Mouse (Mus musculus): ENCODE results near the gene Abca3.
"Not testable (repeated sequence)": the region's sequence is repeated elsewhere in the genome, so short reads cannot be mapped to it uniquely, and the experiment has no call there.

The Abca3 gene

GRCm38 (mm10) chr17:24383789-24384188, 32.0 kb downstream of the Abca3 start:
- DNase-seq (ENCODE audit: extremely low spot score, low spot score), result no peak

- no peak for DNase-seq (ENCODE audit: extremely low spot score, low spot score)
Observed at GRCm38 (mm10) chr17:24388711-24389110, 37.0 kb downstream of the Abca3 start.

DNA sequence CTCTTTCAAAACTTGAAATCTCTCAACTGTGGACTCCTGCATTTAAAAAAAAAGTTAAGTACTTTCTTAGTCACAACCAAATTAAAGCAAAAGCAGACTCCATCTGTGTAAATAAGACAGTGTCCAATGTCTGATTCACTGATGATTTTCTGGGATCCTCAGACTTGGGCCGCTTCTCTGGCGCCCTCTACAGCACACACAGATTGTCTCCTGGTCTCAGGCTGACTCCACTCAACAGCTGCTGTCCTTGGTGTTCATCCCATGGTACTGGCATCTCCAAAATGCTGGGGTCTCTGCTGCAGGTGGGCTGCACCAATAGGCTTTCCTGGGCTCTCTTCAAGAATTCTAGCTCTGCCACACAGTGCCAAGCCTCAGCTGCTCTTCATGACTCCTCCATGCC, 38.1 kb downstream of the Abca3 start:
- DNase-seq (ENCODE audit: extremely low spot score, low spot score), result peak; percentile 32

DNA sequence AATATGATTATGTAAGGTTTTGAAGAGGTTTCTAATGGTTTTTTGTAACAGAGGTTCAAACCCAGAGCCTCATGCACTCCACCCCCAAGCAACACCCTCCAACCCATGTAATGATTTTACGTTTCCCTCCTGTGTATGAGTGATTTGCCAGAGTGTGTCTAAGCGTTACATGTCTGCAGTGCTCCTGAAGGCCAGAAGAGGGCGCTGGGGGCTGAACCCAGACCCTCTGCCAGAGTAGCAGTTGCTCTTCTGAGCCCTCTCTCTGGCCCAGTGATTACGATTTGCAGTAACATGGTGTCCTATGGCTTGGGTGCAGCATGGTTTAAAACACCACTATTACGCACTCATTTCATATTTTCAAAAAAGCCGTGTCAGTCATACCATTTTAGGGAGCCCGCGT, 39.4 kb downstream of the Abca3 start:
- no peak for DNase-seq (ENCODE audit: extremely low spot score, low spot score)

DNA sequence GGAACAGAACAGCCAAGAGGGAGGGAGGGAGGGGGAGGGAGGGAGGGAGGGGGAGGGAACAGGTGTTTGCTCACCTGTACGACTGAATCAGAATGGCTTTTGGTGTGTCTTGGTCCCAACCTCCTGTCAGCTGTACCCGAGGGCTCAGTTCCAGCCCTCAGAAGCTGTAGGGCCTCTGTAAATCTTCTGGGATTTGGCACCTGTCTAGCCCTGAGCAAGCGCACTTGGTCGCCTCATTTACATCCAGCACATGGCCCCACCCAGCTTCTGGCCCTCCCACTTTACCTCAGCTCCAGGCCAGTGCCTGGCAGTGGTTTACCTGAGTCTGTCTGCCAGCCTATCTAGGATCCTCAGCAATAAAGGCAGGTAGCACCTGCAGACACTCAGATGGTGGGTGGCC, 41.8 kb downstream of the Abca3 start:
- no peak for DNase-seq (ENCODE audit: extremely low spot score, low spot score)

DNA sequence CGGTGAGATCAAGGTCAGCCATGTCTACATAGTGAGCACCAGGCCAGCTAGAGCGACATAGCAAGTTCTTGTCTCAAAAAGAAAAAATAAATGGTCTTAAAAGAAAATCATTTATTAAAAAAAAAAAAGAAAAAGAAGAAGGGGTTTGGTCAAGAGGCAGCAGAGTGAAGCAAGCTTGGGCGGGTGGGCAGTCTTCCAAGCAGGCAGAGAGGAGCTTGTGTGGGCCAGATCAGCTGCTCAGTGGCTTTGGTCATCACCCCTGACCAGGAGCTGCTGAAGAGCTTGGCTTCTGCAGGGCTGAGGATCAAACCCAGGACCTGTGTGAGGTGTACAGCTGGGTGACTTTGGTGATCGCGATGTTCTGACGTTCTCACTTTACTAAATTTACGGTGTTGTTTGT, 42.7 kb downstream of the Abca3 start:
- DNase-seq (ENCODE audit: extremely low spot score, low spot score), result no peak

- no peak for DNase-seq (ENCODE audit: extremely low spot score, low spot score)
Observed at GRCm38 (mm10) chr17:24402371-24402770, 50.6 kb downstream of the Abca3 start.

DNA sequence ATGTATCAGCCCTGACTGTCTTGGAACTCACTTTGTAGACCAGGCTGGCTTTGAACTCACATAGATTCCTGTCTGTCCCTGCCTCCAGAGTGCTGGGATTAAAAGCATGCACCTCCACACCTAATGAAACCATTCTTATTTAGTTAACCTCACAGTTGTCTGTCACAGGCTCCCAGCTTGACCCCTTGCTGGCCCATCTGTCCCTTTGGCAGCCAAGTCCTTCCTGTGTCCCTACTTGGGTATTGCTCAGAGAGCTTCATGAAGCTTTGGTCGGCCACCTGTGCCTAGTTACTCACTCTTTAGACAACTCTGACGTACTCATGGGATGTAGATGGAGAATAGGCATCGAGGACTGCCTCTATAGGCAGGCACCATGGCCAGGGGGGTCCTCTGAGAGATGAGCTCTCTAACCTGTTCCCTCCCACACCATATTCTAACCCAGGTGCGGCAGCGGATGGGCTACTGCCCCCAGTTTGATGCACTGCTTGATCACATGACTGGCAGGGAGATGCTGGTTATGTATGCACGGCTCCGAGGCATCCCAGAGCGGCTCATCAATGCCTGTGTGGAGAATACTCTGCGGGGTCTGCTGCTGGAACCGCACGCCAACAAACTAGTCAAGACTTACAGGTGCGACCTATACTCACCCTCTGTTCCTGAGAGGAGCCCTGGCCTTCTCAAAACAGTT, 55.5 kb downstream of the Abca3 start:
- DNase-seq (ENCODE audit: extremely low spot score, low spot score), result no peak

GRCm38 (mm10) chr17:24413557-24414211, 61.9 kb downstream of the Abca3 start:
- no peak for DNase-seq (ENCODE audit: extremely low spot score, low spot score)

DNA sequence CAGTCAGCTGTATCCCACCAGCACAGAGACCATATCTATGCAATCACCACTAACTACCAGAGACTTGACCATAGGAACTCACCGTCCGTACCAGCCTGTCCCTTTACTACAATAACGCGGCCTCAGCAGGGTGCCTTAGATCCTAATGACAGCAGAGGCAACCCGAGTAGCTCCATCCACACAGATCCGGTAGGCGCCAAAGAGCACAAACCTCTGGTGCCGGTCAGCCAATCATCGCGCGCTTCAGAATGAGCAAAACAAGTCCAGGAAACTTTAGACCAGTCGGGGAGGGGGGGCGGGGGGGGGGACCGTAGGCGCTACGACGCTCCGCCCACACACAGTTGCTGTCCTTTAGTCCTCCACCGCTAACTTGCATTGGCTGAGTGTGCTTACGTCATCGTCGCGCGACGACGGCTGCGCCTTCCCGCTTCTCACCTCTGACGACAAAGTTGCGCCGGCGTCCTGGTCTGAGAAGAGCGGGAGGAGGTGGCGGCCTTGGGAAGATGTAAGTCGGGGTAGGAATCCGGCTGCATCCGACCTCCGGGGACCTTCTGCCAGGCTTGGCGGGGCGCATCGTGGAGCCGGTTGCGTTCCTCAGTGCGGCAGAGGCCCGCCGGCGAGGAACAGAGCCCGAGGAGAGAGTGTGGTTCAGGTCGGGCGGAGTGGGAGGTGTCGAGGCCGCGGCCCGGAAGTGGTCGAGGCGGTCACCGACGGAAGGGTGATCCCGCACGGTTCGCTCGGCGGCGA, 62.7 kb downstream of the Abca3 start, which contains the start of gene Rnps1:
Gene Rnps1 (plus strand): TSS at position 336 of the 747 bp plus-strand sequence.
- peak; percentile 100 for DNase-seq (ENCODE audit: extremely low spot score, low spot score)

DNA sequence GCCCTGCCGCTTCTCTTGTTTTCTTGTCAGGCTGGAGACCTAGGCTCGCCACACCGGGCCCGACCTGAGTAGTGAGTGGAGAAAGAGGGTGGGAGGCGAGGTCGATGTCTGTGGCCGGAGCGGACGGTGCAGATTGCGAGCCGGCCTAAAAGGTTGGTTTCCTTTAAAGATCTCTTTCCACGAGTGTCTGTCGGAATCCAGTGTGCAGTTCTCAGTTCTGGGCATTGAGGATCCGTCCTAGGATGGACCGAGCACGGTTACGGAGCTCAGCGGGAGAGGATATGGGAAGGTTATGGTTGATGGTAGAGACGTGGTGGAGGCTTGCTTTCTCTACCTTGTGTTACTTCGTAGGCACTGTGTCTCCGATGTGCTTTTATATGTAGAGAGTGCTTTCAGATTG, 63.3 kb downstream of the Abca3 start:
- DNase-seq (ENCODE audit: extremely low spot score, low spot score), result peak; percentile 23

DNA sequence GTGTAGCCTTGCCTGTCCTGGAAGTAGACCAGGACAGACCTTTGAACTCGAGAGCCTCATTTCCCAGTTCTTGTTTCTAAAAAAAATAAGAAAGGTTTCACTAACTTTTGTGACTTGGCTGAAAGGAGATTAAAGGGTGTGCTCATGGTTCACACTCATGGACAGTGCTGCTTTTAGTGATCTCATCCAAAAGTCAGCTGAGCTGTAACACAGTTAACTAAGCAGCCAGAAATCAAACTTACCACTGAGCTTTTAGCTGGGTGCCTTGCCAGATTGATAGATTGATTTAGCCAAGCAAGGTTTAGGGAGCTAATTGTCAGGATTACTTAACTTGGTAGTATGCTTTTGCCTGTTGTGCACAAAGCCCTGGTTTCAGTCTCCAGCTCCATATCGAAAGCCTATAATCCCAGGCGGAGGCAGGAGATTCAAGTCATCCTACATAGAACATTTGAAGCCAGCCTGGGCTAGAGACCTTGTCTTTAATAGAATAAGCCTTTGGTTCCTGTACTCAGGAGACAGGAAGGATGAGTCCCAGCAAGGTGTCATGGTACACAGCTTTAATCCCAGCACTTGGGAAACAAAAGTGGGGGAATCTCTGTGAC, 64.4 kb downstream of the Abca3 start:
- no peak for DNase-seq (ENCODE audit: extremely low spot score, low spot score)

GRCm38 (mm10) chr17:24423114-24423513, 71.4 kb downstream of the Abca3 start:
- no peak for DNase-seq (ENCODE audit: extremely low spot score, low spot score)

DNA sequence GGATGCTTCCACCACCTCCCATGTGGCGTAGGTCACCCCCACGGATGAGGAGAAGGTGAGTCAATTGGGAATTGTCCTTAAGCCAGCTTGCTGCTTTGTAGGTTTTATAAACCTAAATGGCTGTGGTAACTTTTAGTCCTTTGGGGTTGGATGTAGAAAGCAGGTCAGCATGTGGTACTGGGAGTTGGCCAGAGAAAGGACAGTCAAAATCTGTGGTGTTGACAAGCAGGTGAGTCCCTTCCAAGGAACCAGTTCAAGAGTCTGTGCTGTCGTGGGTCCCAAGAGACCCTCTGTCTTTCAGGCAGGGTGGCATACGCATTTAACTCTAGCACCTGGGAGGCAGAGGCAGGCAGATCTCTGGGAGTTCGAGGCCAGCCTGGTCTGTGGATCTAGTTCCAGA, 72.7 kb downstream of the Abca3 start:
- no peak for DNase-seq (ENCODE audit: extremely low spot score, low spot score)

DNA sequence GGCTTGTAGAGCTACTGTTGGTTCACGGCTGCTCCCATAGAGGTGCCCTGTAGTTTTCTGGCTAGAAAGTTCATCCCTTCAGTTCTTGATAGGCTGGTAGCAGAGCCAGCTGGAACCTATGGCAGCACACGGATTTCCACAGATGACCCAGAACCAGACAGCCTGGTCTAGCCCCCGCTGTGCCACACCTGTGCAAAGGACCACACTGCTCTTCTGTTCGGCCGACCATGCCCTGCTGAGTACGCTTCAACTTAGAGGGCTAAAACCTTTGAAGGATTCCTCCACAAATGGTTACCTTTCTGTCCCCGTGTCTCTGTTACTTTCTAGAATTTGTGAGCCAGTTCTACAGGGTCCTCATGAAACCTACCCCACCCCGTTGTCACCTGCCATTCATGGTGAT, 73.6 kb downstream of the Abca3 start:
- DNase-seq (ENCODE audit: extremely low spot score, low spot score), result not testable (repeated sequence)

DNA sequence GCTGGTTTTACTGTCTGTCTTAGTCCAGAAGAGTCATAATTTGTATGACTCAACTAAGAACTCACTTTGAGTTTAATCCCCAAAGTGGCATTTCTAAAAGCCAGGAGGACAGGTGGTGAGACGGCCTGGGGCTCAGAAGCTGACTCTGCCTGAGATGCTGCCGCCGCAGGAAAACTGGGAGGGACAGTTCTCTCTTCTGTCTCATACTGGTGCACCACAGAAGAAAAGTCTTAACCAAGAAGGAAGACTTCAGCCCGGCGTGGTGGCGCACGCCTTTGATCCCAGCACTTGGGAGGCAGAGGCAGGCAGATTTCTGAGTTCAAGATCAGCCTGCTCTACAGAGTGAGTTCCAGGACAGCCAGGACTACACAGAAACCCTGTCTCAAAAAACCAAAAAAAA, 74.2 kb downstream of the Abca3 start:
- no peak for DNase-seq (ENCODE audit: extremely low spot score, low spot score)

DNA sequence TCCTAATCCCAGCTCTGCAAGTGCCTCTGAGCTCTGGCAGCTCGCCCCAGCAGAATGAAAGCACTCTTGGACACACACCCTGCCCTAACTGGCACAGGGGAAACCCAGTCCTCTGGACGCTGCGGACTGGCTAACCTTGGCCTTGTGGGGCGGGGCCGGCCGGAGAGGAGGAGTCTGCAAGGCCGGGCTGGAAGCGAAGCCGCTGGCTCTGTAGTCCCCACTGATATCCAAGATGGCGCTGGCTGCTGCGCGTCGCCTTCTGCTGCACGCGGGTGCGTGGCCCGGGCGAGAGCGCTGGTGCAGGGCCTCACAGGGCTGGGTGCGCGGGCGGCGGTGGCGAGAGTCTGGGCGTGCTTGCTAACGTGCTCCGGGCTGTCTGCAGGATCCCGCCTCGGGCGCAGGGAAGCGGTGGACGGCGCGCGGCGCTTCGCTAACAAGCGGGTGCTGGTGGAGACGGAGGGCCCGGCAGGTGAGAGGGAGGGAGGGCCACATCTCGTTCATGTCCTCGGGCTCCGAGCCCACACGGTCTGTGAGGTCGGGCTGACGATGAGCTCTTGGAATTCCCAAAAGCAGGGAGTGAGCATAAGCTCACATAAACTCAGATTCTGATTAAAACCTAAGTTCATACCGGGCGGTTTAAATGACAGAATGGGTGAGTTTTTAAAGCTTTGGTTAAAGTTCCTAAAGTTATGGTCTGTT, 74.9 kb downstream of the Abca3 start, which contains the start of gene Eci1:
Gene Eci1 (plus strand): TSS at position 171 of the 699 bp plus-strand sequence.
- DNase-seq (ENCODE audit: extremely low spot score, low spot score), result peak; percentile 95

- DNase-seq (ENCODE audit: extremely low spot score, low spot score), result peak; percentile 22
Observed at GRCm38 (mm10) chr17:24427170-24427557, 75.4 kb downstream of the Abca3 start.

DNA sequence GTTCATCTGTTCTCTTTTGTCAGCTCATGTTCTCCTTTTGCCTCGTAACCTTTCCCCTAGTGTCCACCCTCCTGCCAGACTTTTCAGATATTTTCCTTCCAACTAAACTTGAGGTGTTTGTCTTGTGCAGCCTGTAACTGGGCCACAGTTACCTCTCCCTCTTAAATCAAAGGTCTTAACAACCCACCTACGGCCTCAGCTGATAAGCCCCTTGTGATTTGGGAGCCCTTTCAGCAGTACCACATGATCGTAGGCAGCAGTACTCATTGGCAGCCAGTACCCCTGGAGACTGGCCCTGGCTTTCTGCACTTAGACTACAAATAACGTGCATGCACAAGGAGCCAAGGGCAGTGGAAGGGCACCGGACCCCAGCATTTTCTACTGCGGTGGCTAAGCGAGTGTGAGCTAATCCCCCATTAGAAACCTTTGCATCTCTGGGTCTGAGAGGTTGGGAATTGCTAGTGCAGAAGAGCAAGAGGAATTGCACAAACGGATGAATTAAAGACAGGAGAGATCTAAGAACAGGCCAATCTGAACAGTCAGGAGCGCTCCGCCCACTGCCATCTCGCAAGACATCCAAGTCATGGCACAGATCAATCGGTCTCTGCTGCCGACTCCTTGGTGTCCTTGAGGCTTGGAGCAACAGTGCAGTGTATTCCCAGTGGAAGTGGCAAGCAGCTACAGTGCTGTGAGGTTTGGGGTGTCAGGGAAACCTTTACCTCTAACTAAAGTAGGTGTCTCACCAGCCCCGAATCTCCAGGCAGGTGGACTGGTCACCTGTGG, 77.6 kb downstream of the Abca3 start:
- no peak for DNase-seq (ENCODE audit: extremely low spot score, low spot score)

DNA sequence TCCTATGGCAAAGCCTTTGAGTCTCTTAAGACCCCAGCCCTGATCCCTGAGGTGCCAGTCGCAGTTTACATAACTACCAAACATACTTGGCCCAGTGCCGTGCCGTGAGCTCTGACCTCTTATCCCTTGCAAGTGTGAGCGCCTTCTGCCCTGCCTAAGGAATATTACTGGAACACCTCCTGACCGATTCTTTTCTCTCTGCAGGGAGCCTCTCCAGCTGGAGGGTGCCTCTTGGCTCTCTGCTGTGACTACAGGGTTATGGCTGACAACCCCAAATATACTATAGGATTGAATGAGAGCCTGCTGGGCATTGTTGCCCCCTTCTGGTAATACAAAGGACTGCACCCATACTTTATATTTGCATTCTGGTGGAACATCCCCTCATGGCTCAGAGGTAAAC, 85.3 kb downstream of the Abca3 start:
- DNase-seq (ENCODE audit: extremely low spot score, low spot score), result peak; percentile 32

DNA sequence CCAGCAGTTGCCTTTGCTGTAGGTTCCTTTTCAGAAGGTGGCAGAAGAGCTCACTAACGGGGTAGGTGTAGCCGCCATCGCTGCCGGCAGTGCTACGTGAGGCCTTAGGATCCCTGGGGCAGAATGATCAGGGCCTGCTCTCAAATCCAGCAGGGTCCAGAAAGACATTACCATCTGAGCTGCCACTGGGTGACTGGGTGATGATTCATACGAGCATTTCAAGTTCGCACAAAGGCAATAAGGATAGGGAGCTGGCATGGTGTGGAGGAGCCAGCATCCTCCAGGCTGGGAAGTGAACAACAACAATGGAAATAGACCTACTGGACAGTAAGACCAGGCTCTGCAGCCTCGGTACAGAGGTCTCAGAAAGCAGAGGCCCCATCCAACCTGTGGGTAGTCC, 88.6 kb downstream of the Abca3 start:
- DNase-seq (ENCODE audit: extremely low spot score, low spot score), result no peak
